Mouse (Mus musculus) cerebellum, postnatal 10 days (tissue): ENCODE measurements at regions not wholly inside any gene's neighbourhood (a gene's known extent, or its start where the extent isn't known, plus 50 kb on each side); places are given as distances from the start of the nearest gene placed in this dataset.

Experiments used
- DNase-seq, 2 experiments: peaks; one replicate each; pipeline ENCODE4 v3.0.0; 2021; ENCODE audit warnings: mixed read lengths in 2 of 2

GRCm38 (mm10) chr1:49082555-49082954 lies 1817.9 kb upstream of the Tmeff2 start:
- peak; percentile 44 to 70 for DNase-seq

- DNase-seq = peak; percentile 84 to 89
Observed at GRCm38 (mm10) chr1:49099573-49099972, 1800.9 kb upstream of the Tmeff2 start.

- DNase-seq = peak; percentile 57 to 63
Observed at GRCm38 (mm10) chr1:49109090-49109489, 1791.4 kb upstream of the Tmeff2 start.

- peak; percentile 35 to 54 for DNase-seq
Observed at GRCm38 (mm10) chr1:49109511-49109910, 1790.9 kb upstream of the Tmeff2 start.
